Mouse (Mus musculus): ENCODE data around the gene Qrfp. TPM values are rescaled to one million over a fixed set of nuclear protein-coding genes. Genes with fewer than 3 reads are reported as not detected.
A peak's percentile ranks its signal among the peaks of the same experiment; 100 is the strongest.

Gene Qrfp
- total and polyA plus RNA-seq, 2 experiments from 2014 or later = 0.04 TPM; not detected in 1

DNA sequence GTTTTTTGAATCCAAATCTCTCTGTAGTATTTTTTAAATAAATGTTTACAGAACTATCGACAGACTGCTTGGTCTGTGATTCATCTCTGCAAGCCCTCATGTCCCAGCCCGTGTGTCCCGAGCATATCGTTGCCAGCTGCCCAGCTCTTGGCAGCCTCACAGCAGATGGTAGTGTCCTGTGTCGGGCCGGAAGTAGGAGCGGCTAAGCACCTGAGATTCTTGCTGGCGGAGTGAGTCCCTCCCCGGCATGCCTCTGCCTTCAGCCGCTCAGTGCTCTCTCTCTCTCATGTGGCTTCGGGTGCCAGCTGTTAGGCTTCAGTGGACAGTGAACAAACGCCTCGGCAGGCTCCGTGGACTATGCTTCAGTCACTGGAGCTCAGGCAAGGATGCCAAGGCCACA lies 6.9 kb downstream of the Qrfp start:
- Histone ChIP-seq H3K4me1 (ENCODE audit: control insufficient read depth, insufficient read depth) (no peaks in the 10 kb centered on the region), H3K9ac (replicated peaks; ENCODE audit: low read depth, low read length) (no peak overlapping the region), H3K27me3 (ENCODE audit: control insufficient read depth, insufficient read depth, low read length) (no peaks in the 10 kb centered on the region), H3K4me2 (ENCODE audit: low read depth, low read length) (no peak overlapping the region), H3K27ac (ENCODE audit: low read depth) (no peak overlapping the region), H3K36me3 (replicated peaks; ENCODE audit: control insufficient read depth, insufficient read depth, low read length) (peaks cover 64% of the 10 kb centered on the region), H3K4me3 (ENCODE audit: low read depth, low read length) (no peak overlapping the region), H3K9me3 (replicated peaks; ENCODE audit: control insufficient read depth, low read length) (no peaks in the 10 kb centered on the region)
- DNase-seq (ENCODE audit: low spot score) (no peak), ATAC-seq (ENCODE audit: insufficient read depth, low read depth) (no peak)
- 75% methylated on average over 14 of the region's 14 CpGs for WGBS
- TF ChIP-seq CTCF (IDR thresholded peaks at IDR 0.05; ENCODE audit: low read depth) (no peak), EP300 (IDR thresholded peaks at IDR 0.05; ENCODE audit: low read depth) (no peak)

DNA sequence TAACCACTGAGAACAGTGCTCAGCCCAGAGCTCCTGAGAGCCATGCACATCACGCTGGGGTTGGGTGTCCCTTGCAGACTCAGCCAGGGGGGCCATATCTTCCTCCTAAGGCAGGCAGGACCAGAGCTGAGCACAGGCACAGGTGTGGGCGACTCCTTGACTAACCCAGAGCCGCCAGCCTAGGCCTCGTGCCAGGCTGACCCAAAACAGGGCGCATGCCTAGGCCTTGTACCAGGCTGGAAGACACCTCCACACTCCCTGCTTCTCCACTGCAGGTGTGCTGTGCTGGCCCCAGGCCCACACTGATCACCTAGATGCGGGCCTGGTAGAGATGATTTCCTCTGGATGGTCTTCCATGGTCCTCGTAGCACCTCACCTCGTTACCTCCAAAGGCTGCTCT lies 7.6 kb downstream of the Qrfp start:
- Histone ChIP-seq H3K27ac (ENCODE audit: low read depth) (no peak overlapping the region), H3K9me3 (replicated peaks; ENCODE audit: control insufficient read depth, low read length) (no peaks in the 10 kb centered on the region), H3K4me1 (ENCODE audit: control insufficient read depth, insufficient read depth) (no peaks in the 10 kb centered on the region), H3K4me3 (ENCODE audit: low read depth, low read length) (no peak overlapping the region), H3K4me2 (ENCODE audit: low read depth, low read length) (no peak overlapping the region), H3K36me3 (replicated peaks; ENCODE audit: control insufficient read depth, insufficient read depth, low read length) (peaks cover 70% of the 10 kb centered on the region), H3K27me3 (ENCODE audit: control insufficient read depth, insufficient read depth, low read length) (no peaks in the 10 kb centered on the region), H3K9ac (replicated peaks; ENCODE audit: low read depth, low read length) (no peak overlapping the region)
- no peak for DNase-seq (ENCODE audit: low spot score)
- ATAC-seq (ENCODE audit: insufficient read depth, low read depth) = no peak
- WGBS = 87% methylated on average over 8 of the region's 8 CpGs
- TF ChIP-seq CTCF (IDR thresholded peaks at IDR 0.05; ENCODE audit: low read depth) = no peak
- TF ChIP-seq EP300 (IDR thresholded peaks at IDR 0.05; ENCODE audit: low read depth) = no peak

DNA sequence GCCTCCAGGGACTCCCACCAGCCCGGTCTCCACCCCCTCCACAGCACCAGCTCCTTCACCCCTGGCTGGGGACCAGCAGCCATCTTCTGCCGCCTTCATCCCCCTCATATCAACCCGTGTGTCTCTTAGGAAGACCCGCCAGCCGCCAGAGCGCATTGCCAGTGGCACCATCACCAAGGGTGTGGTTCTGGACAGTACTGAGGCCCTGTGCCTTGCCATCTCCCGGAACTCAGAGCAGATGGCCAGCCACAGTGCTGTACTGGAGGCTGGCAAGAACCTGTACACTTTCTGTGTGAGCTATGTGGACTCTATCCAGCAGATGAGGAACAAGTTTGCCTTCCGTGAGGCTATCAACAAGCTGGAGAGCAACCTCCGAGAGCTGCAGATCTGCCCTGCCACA lies 9.0 kb downstream of the Qrfp start:
- Histone ChIP-seq H3K27ac (ENCODE audit: low read depth) (no peak overlapping the region), H3K27me3 (ENCODE audit: control insufficient read depth, insufficient read depth, low read length) (no peaks in the 10 kb centered on the region), H3K4me2 (ENCODE audit: low read depth, low read length) (no peak overlapping the region), H3K9ac (replicated peaks; ENCODE audit: low read depth, low read length) (no peak overlapping the region), H3K36me3 (replicated peaks; ENCODE audit: control insufficient read depth, insufficient read depth, low read length) (peaks cover 84% of the 10 kb centered on the region), H3K4me1 (ENCODE audit: control insufficient read depth, insufficient read depth) (no peaks in the 10 kb centered on the region), H3K4me3 (ENCODE audit: low read depth, low read length) (no peak overlapping the region), H3K9me3 (replicated peaks; ENCODE audit: control insufficient read depth, low read length) (no peaks in the 10 kb centered on the region)
- ATAC-seq (ENCODE audit: insufficient read depth, low read depth) (no peak), DNase-seq (ENCODE audit: low spot score) (no peak)
- TF ChIP-seq CTCF (IDR thresholded peaks at IDR 0.05; ENCODE audit: low read depth) (no peak), EP300 (IDR thresholded peaks at IDR 0.05; ENCODE audit: low read depth) (no peak)
- 79% methylated on average over 9 of the region's 9 CpGs for WGBS

DNA sequence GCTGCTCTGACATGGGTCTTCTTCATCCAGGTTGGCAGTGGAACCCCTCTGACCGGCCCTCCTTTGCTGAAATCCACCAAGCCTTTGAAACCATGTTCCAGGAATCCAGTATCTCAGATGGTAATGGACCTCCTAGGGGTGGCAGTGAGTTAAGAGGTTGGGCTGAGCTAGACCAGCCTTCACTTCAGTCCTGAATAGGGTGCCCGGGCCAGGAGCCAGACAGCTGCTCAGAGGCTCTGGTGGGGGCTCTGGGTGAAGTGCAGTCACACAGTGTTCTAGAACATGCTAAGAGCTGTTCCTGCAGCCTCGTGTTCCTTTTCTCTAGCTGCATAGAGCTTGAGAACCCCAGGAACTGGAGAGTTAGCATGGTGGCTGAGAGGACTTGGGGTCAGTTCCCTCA lies 13.4 kb downstream of the Qrfp start:
- no peaks in the 10 kb centered on the region for H3K27me3 ChIP-seq (ENCODE audit: control insufficient read depth, insufficient read depth, low read length)
- no peaks in the 10 kb centered on the region for H3K4me1 ChIP-seq (ENCODE audit: control insufficient read depth, insufficient read depth)
- DNase-seq (ENCODE audit: low spot score) (no peak), ATAC-seq (ENCODE audit: insufficient read depth, low read depth) (0 out of 2 replicates have a peak, but pooled peaks have one; percentile 36)
- no peak overlapping the region for H3K9ac ChIP-seq (replicated peaks; ENCODE audit: low read depth, low read length)
- H3K27ac ChIP-seq (ENCODE audit: low read depth) = no peak overlapping the region
- H3K9me3 ChIP-seq (replicated peaks; ENCODE audit: control insufficient read depth, low read length) = no peaks in the 10 kb centered on the region
- H3K4me3 ChIP-seq (ENCODE audit: low read depth, low read length) = no peak overlapping the region
- TF ChIP-seq EP300 (IDR thresholded peaks at IDR 0.05; ENCODE audit: low read depth) (no peak), CTCF (IDR thresholded peaks at IDR 0.05; ENCODE audit: low read depth) (no peak)
- WGBS = 69% methylated on average over 3 of the region's 3 CpGs
- H3K36me3 ChIP-seq (replicated peaks; ENCODE audit: control insufficient read depth, insufficient read depth, low read length) = peaks cover 98% of the 10 kb centered on the region
- H3K4me2 ChIP-seq (ENCODE audit: low read depth, low read length) = no peak overlapping the region

DNA sequence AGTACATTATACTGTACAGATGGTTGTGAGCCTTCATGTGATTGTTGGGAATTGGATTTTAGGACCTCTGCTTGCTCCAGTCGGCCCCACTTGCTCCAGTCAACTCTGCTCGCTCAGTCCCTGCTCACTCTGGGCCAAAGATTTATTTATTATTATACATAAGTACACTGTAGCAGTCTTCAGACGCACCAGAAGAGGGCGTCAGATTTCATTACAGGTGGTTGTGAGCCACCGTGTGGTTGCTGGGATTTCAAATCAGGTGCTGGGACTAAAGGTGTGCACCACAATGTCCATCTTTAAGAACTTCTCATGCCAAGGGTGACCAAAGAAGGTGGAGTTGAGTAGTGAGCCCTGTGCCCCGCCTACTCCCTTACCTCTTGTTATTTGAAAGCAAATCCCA lies 17.8 kb downstream of the Qrfp start:
- DNase-seq (ENCODE audit: low spot score) = no peak
- Histone ChIP-seq H3K27ac (ENCODE audit: low read depth) (no peak overlapping the region), H3K36me3 (replicated peaks; ENCODE audit: control insufficient read depth, insufficient read depth, low read length) (peaks cover 91% of the 10 kb centered on the region), H3K4me3 (ENCODE audit: low read depth, low read length) (no peak overlapping the region), H3K9ac (replicated peaks; ENCODE audit: low read depth, low read length) (no peak overlapping the region), H3K4me2 (ENCODE audit: low read depth, low read length) (no peak overlapping the region), H3K9me3 (replicated peaks; ENCODE audit: control insufficient read depth, low read length) (no peaks in the 10 kb centered on the region), H3K4me1 (ENCODE audit: control insufficient read depth, insufficient read depth) (no peaks in the 10 kb centered on the region), H3K27me3 (ENCODE audit: control insufficient read depth, insufficient read depth, low read length) (no peaks in the 10 kb centered on the region)
- TF ChIP-seq CTCF (IDR thresholded peaks at IDR 0.05; ENCODE audit: low read depth) = no peak
- no peak for TF ChIP-seq EP300 (IDR thresholded peaks at IDR 0.05; ENCODE audit: low read depth)
- ATAC-seq (ENCODE audit: insufficient read depth, low read depth) = no peak
- WGBS = 79% methylated on average over 6 of the region's 6 CpGs

DNA sequence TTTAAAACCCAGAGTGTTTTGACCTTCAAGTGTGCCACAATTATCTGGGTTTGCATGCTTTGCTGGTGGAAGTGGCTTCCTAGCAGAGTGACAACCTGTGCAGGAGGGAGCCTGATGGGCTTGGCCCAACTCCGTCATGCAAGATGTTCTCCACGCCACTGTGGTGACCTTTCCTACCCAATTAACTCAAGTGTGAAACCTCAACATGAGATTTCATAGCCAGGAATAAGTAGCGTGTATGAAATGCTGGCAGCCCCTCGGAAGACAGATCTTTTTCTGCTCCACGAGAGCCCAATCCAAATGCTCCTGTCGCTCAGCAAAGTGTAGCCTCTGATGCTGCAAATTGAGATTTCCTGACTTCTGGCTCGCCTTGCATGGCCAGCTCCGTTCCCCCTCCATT lies 19.1 kb downstream of the Qrfp start:
- ATAC-seq (ENCODE audit: insufficient read depth, low read depth) (no peak), DNase-seq (ENCODE audit: low spot score) (no peak)
- no peaks in the 10 kb centered on the region for H3K9me3 ChIP-seq (replicated peaks; ENCODE audit: control insufficient read depth, low read length)
- H3K4me1 ChIP-seq (ENCODE audit: control insufficient read depth, insufficient read depth) = no peaks in the 10 kb centered on the region
- H3K36me3 ChIP-seq (replicated peaks; ENCODE audit: control insufficient read depth, insufficient read depth, low read length) = peaks cover 90% of the 10 kb centered on the region
- no peak overlapping the region for H3K9ac ChIP-seq (replicated peaks; ENCODE audit: low read depth, low read length)
- 86% methylated on average over 8 of the region's 8 CpGs for WGBS
- H3K27me3 ChIP-seq (ENCODE audit: control insufficient read depth, insufficient read depth, low read length) = no peaks in the 10 kb centered on the region
- no peak overlapping the region for H3K4me3 ChIP-seq (ENCODE audit: low read depth, low read length)
- no peak for TF ChIP-seq EP300 (IDR thresholded peaks at IDR 0.05; ENCODE audit: low read depth)
- no peak for TF ChIP-seq CTCF (IDR thresholded peaks at IDR 0.05; ENCODE audit: low read depth)
- H3K4me2 ChIP-seq (ENCODE audit: low read depth, low read length) = no peak overlapping the region
- H3K27ac ChIP-seq (ENCODE audit: low read depth) = no peak overlapping the region
